Mouse (Mus musculus) midbrain, embryonic 13.5 days (tissue): ENCODE data around the gene Aoah. TPM values are rescaled to one million over a fixed set of nuclear protein-coding genes. Genes with fewer than 3 reads are reported as not detected.

Experiments used
- ATAC-seq: fragments of 200-750 bp; cut with Nextera tagmentation; 2 replicates; pipeline ENCODE4 v1.8.0; 2017; ENCODE audit warnings: mild to moderate bottlenecking, moderate TSS enrichment, moderate library complexity
- H3K27ac ChIP-seq: fragments of 300-500 bp; sonication (generic); 2 replicates; pipeline ENCODE4 v1.5.1; 2015; ENCODE audit warnings: inconsistent platforms, mild to moderate bottlenecking, moderate library complexity
- H3K27me3 ChIP-seq: fragments of 300-500 bp; sonication (generic); 2 replicates; pipeline ENCODE4 v1.6.1; 2015; ENCODE audit warnings: mild to moderate bottlenecking, inconsistent platforms
- H3K36me3 ChIP-seq: fragments of 300-500 bp; sonication (generic); 2 replicates; pipeline ENCODE4 v1.6.1; 2015; ENCODE audit warnings: mild to moderate bottlenecking, inconsistent platforms
- H3K4me1 ChIP-seq: fragments of 300-500 bp; sonication (generic); replicated peaks from 2 replicates; pipeline ENCODE4 v1.6.1; 2015; ENCODE audit warnings: inconsistent platforms
- H3K4me2 ChIP-seq: fragments of 300-500 bp; sonication (generic); replicated peaks from 2 replicates; pipeline ENCODE4 v1.6.1; 2015; ENCODE audit warnings: moderate library complexity, mild to moderate bottlenecking, inconsistent platforms
- H3K4me3 ChIP-seq: fragments of 300-500 bp; sonication (generic); replicated peaks from 2 replicates; pipeline ENCODE4 v1.5.1; 2015; ENCODE audit warnings: mild to moderate bottlenecking, inconsistent platforms
- H3K9ac ChIP-seq: fragments of 300-500 bp; sonication (generic); replicated peaks from 2 replicates; pipeline ENCODE4 v1.6.1; 2015; ENCODE audit warnings: mild to moderate bottlenecking, inconsistent platforms
- H3K9me3 ChIP-seq: fragments of 300-500 bp; sonication (generic); 2 replicates; pipeline ENCODE4 v1.6.1; 2016; ENCODE audit warnings: mild to moderate bottlenecking, inconsistent platforms
- WGBS: fragments of 180-500 bp; shearing (Covaris S2); methylation state at CpG from one replicate; pipeline ENCODE4 v1.1.7; 2015; 5-methylcytosine and 5-hydroxymethylcytosine counted together
- polyA plus RNA-seq: library from polyadenylated mRNA; unstranded; fragments of >200 nt; fragmentation: Nextera tagmentation; extraction: Ambion mirVana; gene quantifications from 2 replicates; pipeline ENCODE4 v1.2.1, GENCODE M21; 2015

Gene Aoah
- polyA plus RNA-seq, 1 experiment from 2014 or later, result 0.28 TPM

DNA sequence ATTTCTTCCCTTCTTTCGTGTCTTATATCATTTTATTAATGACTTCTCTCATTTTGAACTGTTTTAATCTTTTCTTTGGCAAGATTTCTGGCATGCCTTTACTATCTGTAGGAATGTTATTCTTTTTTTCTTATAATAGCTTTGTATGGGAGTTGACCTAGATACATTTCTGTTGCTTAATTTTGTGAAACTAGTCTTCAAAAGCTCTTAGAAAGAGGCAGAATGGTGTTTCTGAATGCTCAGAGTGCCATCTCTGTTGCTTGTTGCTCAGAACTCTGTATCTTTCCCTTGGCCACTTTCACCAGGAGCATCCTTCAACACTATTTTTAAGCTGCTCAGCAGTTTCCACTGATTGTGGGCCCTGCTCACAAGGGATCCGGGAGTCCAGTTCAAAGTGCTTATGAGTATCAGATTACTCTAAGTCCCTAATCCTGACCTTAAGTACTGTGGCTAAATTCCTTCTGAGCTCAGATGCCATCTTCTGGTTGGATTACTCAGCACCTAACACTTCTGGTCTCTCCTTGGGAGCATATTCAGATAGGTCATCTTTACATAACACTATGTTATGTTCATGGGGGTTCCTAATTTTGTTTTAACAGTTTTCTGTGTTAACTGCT, 26.9 kb downstream of the Aoah start:
- 56% methylated on average over 2 of the region's 2 CpGs for WGBS
- Histone ChIP-seq H3K9ac (no peak overlapping the region), H3K9me3 (no peaks in the 10 kb centered on the region), H3K4me3 (no peak overlapping the region), H3K4me1 (no peaks in the 10 kb centered on the region), H3K4me2 (no peak overlapping the region), H3K27me3 (no peaks in the 10 kb centered on the region), H3K27ac (no peak overlapping the region), H3K36me3 (no peaks in the 10 kb centered on the region)
- no peak for ATAC-seq

GRCm38 (mm10) chr13:20828728-20829127, 34.8 kb downstream of the Aoah start:
- no peak overlapping the region for H3K27ac ChIP-seq
- H3K9ac ChIP-seq, result no peak overlapping the region
- no peaks in the 10 kb centered on the region for H3K27me3 ChIP-seq
- WGBS, result 95% methylated on average over 2 of the region's 2 CpGs
- no peaks in the 10 kb centered on the region for H3K36me3 ChIP-seq
- no peaks in the 10 kb centered on the region for H3K9me3 ChIP-seq
- H3K4me3 ChIP-seq, result no peak overlapping the region
- no peak overlapping the region for H3K4me2 ChIP-seq
- no peak for ATAC-seq
- no peaks in the 10 kb centered on the region for H3K4me1 ChIP-seq

- Histone ChIP-seq H3K9ac (no peak overlapping the region), H3K9me3 (no peaks in the 10 kb centered on the region), H3K27me3 (no peaks in the 10 kb centered on the region), H3K27ac (no peak overlapping the region), H3K4me1 (no peaks in the 10 kb centered on the region), H3K4me3 (no peak overlapping the region), H3K4me2 (no peak overlapping the region), H3K36me3 (no peaks in the 10 kb centered on the region)
- 93% methylated on average over 9 of the region's 9 CpGs for WGBS
- ATAC-seq, result no peak
Observed at GRCm38 (mm10) chr13:20829181-20829900, 35.4 kb downstream of the Aoah start.

- H3K27me3 ChIP-seq, result no peaks in the 10 kb centered on the region
- no peak overlapping the region for H3K9ac ChIP-seq
- no peaks in the 10 kb centered on the region for H3K4me1 ChIP-seq
- H3K9me3 ChIP-seq, result no peaks in the 10 kb centered on the region
- H3K36me3 ChIP-seq, result no peaks in the 10 kb centered on the region
- 69% methylated on average over 3 of the region's 3 CpGs for WGBS
- no peak overlapping the region for H3K4me3 ChIP-seq
- ATAC-seq, result no peak
- H3K27ac ChIP-seq, result no peak overlapping the region
- H3K4me2 ChIP-seq, result no peak overlapping the region
Observed at GRCm38 (mm10) chr13:20855893-20856292, 62.0 kb downstream of the Aoah start.

GRCm38 (mm10) chr13:20899372-20899771, 105.5 kb downstream of the Aoah start:
- Histone ChIP-seq H3K9ac (no peak overlapping the region), H3K4me3 (no peak overlapping the region), H3K36me3 (no peaks in the 10 kb centered on the region), H3K27me3 (no peaks in the 10 kb centered on the region), H3K27ac (no peak overlapping the region), H3K4me1 (peaks cover 7% of the 10 kb centered on the region), H3K9me3 (no peaks in the 10 kb centered on the region), H3K4me2 (no peak overlapping the region)
- no peak for ATAC-seq
- 75% methylated on average over 1 of the region's 1 CpGs for WGBS

GRCm38 (mm10) chr13:20900396-20900971, 106.6 kb downstream of the Aoah start:
- no peaks in the 10 kb centered on the region for H3K9me3 ChIP-seq
- no peak overlapping the region for H3K4me3 ChIP-seq
- peaks cover 7% of the 10 kb centered on the region for H3K4me1 ChIP-seq
- H3K9ac ChIP-seq, result no peak overlapping the region
- no peak overlapping the region for H3K27ac ChIP-seq
- 49% methylated on average over 8 of the region's 8 CpGs for WGBS
- H3K27me3 ChIP-seq, result no peaks in the 10 kb centered on the region
- H3K4me2 ChIP-seq, result no peak overlapping the region
- peak; percentile 89 for ATAC-seq
- H3K36me3 ChIP-seq, result no peaks in the 10 kb centered on the region

DNA sequence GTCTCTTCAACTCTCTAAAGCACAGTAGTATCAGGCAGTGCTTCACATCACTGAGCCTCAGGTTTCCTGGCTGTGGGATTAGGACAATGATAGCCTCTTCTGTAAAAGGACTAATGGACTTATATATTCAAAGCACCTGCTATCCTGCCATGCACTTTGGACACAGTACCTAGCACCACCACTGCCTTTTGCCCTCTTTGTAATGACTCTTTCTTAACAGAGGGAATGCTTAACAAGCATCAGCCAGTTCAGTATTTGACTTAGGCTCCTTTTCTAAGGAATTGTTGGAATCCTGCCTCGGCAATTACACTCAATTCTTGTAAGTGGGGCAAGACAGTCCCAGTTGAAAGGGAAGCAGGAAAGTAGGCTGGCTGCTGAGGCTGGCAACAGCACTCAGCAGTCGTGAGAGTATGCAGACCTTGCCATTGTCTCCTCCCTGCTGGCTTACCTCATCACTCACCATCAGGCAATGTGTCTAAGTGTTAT, 107.1 kb downstream of the Aoah start:
- Histone ChIP-seq H3K27me3 (no peaks in the 10 kb centered on the region), H3K27ac (no peak overlapping the region), H3K4me3 (no peak overlapping the region), H3K4me2 (no peak overlapping the region), H3K9me3 (no peaks in the 10 kb centered on the region), H3K4me1 (peaks cover 7% of the 10 kb centered on the region), H3K9ac (no peak overlapping the region), H3K36me3 (no peaks in the 10 kb centered on the region)
- WGBS, result 19% methylated on average over 2 of the region's 2 CpGs
- ATAC-seq, result peak; percentile 75

DNA sequence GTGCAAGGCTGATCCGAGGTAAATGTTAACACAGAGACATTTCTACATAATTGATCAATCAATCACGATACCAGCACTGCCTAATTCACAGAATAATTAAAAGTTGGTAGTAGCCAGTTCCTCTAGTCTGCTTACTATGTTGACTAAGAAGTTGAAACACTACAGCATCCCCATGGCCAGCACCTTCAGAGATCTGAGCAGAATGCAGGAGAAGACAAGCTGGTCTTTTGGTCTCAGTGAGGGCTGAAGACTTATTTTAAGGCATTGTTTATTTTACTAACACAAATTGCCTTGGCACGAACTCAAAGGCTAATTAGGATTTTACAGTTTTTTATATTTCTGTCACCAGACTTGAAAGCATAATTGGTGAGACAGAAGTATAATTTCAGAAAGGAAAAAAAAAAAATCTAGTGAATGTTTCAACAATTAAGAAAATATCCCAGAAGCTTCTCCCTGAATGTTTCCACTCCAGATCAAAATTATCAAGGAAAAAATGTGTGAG, 107.8 kb downstream of the Aoah start:
- no peak overlapping the region for H3K27ac ChIP-seq
- H3K9ac ChIP-seq, result no peak overlapping the region
- H3K4me3 ChIP-seq, result no peak overlapping the region
- peaks cover 7% of the 10 kb centered on the region for H3K4me1 ChIP-seq
- no peaks in the 10 kb centered on the region for H3K9me3 ChIP-seq
- H3K36me3 ChIP-seq, result no peaks in the 10 kb centered on the region
- ATAC-seq, result no peak
- H3K27me3 ChIP-seq, result no peaks in the 10 kb centered on the region
- H3K4me2 ChIP-seq, result no peak overlapping the region
- WGBS, result 72% methylated on average over 3 of the region's 3 CpGs

DNA sequence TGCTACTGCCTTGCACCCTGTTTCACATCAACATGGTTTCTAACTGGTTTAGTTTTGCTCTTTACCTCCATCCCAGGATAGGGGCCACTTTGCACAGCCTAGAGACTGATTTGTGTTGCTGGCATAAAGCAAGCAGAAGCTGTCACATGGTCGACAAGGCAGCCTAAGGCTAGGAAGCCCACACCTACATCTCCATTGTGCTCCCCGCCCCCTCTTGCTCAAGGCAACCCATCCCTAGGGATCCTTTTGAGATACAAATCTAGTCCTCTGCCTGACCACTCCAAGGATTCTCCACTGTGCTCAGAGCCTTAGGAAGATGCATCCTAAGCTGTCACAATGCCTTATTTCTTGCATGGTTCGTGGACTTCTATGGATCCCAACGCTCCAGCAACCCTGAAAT, 110.2 kb downstream of the Aoah start:
- H3K4me1 ChIP-seq, result peaks cover 7% of the 10 kb centered on the region
- H3K27me3 ChIP-seq, result no peaks in the 10 kb centered on the region
- H3K9ac ChIP-seq, result no peak overlapping the region
- no peak for ATAC-seq
- H3K27ac ChIP-seq, result no peak overlapping the region
- H3K4me3 ChIP-seq, result no peak overlapping the region
- H3K36me3 ChIP-seq, result no peaks in the 10 kb centered on the region
- 74% methylated on average over 4 of the region's 4 CpGs for WGBS
- no peaks in the 10 kb centered on the region for H3K9me3 ChIP-seq
- H3K4me2 ChIP-seq, result no peak overlapping the region

- ATAC-seq, result no peak
- H3K4me1 ChIP-seq, result peaks cover 7% of the 10 kb centered on the region
- no peaks in the 10 kb centered on the region for H3K27me3 ChIP-seq
- H3K9ac ChIP-seq, result no peak overlapping the region
- no peak overlapping the region for H3K27ac ChIP-seq
- no peaks in the 10 kb centered on the region for H3K36me3 ChIP-seq
- H3K9me3 ChIP-seq, result no peaks in the 10 kb centered on the region
- no peak overlapping the region for H3K4me2 ChIP-seq
- WGBS, result 69% methylated on average over 2 of the region's 2 CpGs
- no peak overlapping the region for H3K4me3 ChIP-seq
Observed at GRCm38 (mm10) chr13:20905195-20905594, 111.3 kb downstream of the Aoah start.

DNA sequence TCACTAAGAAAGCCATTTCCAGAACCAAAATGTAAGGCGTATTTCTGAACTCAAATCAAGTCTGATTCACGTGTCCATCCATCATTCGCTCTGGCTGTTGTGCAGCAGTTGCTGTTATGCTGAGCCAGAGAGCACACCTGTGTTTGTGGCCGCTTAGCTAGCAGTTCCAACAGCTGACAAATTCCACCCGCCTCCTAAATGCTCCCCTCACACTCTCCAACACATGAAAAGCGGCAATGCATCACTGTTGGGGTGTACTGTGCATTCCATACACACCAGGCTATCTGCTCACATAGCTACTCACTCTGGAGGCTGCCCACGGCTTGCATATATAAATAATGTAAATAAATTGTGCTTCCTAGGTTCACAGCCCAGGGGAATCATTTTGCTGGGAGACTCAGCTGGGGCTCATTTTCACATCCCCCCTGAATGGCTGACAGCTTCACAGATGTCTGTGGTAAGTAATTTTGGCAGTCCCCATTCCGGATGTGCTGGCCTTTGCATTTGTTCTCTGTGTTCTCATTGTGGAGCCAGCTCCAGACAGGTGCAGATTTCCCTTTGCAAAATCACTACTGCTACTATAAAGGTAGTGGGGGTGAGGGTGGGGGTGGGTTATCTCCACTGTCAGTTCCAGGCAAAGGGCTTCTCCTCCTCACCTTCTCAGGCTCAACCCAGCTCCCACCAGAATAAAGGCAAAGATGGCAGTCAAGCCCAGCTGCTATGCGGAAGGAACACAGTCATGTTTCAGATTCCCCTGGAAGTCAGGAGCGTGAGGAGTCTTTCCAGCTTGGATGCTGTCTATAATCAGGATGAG, 123.0 kb downstream of the Aoah start:
- peak overlapping the region; percentile 12; the same call in 1 of the 2 replicates for H3K27ac ChIP-seq
- H3K9ac ChIP-seq, result no peak overlapping the region
- no peaks in the 10 kb centered on the region for H3K36me3 ChIP-seq
- 66% methylated on average over 10 of the region's 10 CpGs for WGBS
- H3K4me2 ChIP-seq, result no peak overlapping the region
- H3K27me3 ChIP-seq, result no peaks in the 10 kb centered on the region
- ATAC-seq, result peak; percentile 67
- peaks cover 7% of the 10 kb centered on the region; the same call in 1 of the 2 replicates for H3K4me1 ChIP-seq
- no peaks in the 10 kb centered on the region for H3K9me3 ChIP-seq
- no peak overlapping the region for H3K4me3 ChIP-seq

- no peak overlapping the region for H3K4me3 ChIP-seq
- 91% methylated on average over 3 of the region's 3 CpGs for WGBS
- H3K36me3 ChIP-seq, result no peaks in the 10 kb centered on the region
- H3K4me2 ChIP-seq, result no peak overlapping the region
- H3K9ac ChIP-seq, result no peak overlapping the region
- ATAC-seq, result no peak
- H3K27me3 ChIP-seq, result no peaks in the 10 kb centered on the region
- H3K4me1 ChIP-seq, result peaks cover 7% of the 10 kb centered on the region; the same call in 1 of the 2 replicates
- H3K27ac ChIP-seq, result no peak overlapping the region
- H3K9me3 ChIP-seq, result no peaks in the 10 kb centered on the region
Observed at GRCm38 (mm10) chr13:20920401-20920800, 126.5 kb downstream of the Aoah start.
